Mouse (Mus musculus): ENCODE measurements around the gene Ptpn13. TPM values are rescaled to one million over a fixed set of nuclear protein-coding genes. Genes with fewer than 3 reads are reported as not detected.

Gene Ptpn13
- 34.6 TPM for polyA plus RNA-seq (2017; shearing (Covaris generic))

DNA sequence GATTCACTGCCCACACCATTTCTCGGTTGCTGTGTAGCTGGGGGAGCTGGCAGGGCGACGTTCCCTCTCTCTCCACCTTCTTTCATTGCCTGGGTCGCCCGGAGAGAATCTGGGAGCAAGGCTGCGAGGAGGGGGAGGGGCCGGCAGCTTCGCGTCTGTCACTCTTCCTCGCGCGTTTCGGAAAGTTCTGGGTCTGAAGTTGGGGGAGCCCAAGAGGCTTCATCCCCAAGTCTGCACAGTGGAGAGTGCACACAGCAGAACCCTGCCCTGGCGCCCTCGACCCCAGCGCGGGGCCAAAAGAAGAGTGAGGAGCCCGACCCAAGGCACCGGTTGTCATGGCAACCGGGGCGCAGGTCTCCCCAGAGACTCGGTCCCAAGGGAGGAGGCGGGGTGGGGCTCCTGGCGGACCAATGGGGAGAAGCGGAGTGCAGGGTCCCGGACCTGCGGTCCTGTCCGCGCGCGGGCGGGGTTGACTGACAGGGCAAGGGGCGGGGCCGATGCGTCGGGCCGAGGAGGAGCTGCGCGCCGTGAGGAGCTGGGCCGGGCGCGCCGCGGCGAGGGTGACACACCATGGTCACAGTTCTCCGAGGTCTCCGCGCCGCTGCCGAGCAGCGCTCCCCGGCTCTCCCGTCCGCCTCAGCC lies at the start of gene Ptpn13:
Gene Ptpn13, plus strand, starts transcription at position 515 of the 642 bp plus-strand sequence.

GRCm38 (mm10) chr5:103629111-103629764 lies 204.2 kb downstream of the Ptpn13 start, which contains the start of gene Slc10a6:
TSS of gene Slc10a6 (minus strand) at chr5:103629403.

Other genes starting within 250 kb of the Ptpn13 start
- not detected for gene Mapk10, start 213.9 kb upstream of the Ptpn13 start, polyA plus RNA-seq (2017; shearing (Covaris generic))
- gene Slc10a6, start 204.2 kb downstream of the Ptpn13 start, polyA plus RNA-seq (2017; shearing (Covaris generic)) = not detected
- gene 1700016H13Rik, start 230.8 kb downstream of the Ptpn13 start, polyA plus RNA-seq (2017; shearing (Covaris generic)) = not detected